Mouse (Mus musculus) kidney, embryonic 14.5 days (tissue): Measurements from ENCODE around the gene Cdk19. TPM values are rescaled to one million over a fixed set of nuclear protein-coding genes. Genes with fewer than 3 reads are reported as not detected.

ENCODE experiments used
- ATAC-seq: fragments of 200-750 bp; cut with Nextera tagmentation; 2 replicates; pipeline ENCODE4 v1.8.0; 2017; ENCODE audit warnings: moderate number of reproducible peaks, mild to moderate bottlenecking, moderate TSS enrichment, moderate library complexity; ENCODE audit not compliant: low FRiP score, low TSS enrichment
- H3K27ac ChIP-seq: fragments of 300-500 bp; sonication (generic); 2 replicates; pipeline ENCODE4 v1.5.1; 2014; ENCODE audit warnings: low read depth, mild to moderate bottlenecking, low read length, moderate library complexity, mixed read lengths
- H3K27me3 ChIP-seq: fragments of 300-500 bp; sonication (generic); 2 replicates; pipeline ENCODE4 v1.6.1; 2014; ENCODE audit warnings: mild to moderate bottlenecking, low read length; ENCODE audit not compliant: control insufficient read depth, insufficient read depth
- H3K36me3 ChIP-seq: fragments of 300-500 bp; sonication (generic); 2 replicates; pipeline ENCODE4 v1.6.1; 2014; ENCODE audit warnings: low read length, mixed read lengths; ENCODE audit not compliant: control insufficient read depth, insufficient read depth
- H3K4me1 ChIP-seq: fragments of 300-500 bp; sonication (generic); 2 replicates; pipeline ENCODE4 v1.6.1; 2014; ENCODE audit warnings: low read length, mixed read lengths; ENCODE audit not compliant: control insufficient read depth, insufficient read depth
- H3K4me2 ChIP-seq: fragments of 300-500 bp; sonication (generic); replicated peaks from 2 replicates; pipeline ENCODE4 v1.6.1; 2014; ENCODE audit warnings: low read depth, mild to moderate bottlenecking, low read length
- H3K4me3 ChIP-seq: fragments of 300-500 bp; sonication (generic); 2 replicates; pipeline ENCODE4 v1.5.1; 2014; ENCODE audit warnings: mild to moderate bottlenecking, low read length
- H3K9ac ChIP-seq: fragments of 300-500 bp; sonication (generic); 2 replicates; pipeline ENCODE4 v1.6.1; 2014; ENCODE audit warnings: low read depth, mild to moderate bottlenecking, low read length, moderate library complexity
- H3K9me3 ChIP-seq: fragments of 300-500 bp; sonication (generic); 2 replicates; pipeline ENCODE4 v1.6.1; 2016; ENCODE audit warnings: low read length; ENCODE audit not compliant: control insufficient read depth
- WGBS: fragments of 180-500 bp; shearing (Covaris S2); extraction: QIAGEN DNeasy Blood & Tissue Kit; methylation state at CpG from one replicate; pipeline ENCODE4 v1.1.7; 2014; 5-methylcytosine and 5-hydroxymethylcytosine counted together
- polyA plus RNA-seq: library from polyadenylated mRNA; unstranded; fragments of >200 nt; fragmentation: Nextera tagmentation; extraction: Ambion mirVana; gene quantifications from 2 replicates; pipeline ENCODE4 v1.2.1, GENCODE M21; 2014

Cdk19 gene
- polyA plus RNA-seq, 1 experiment from 2014 or later: 10.8 TPM

- Histone ChIP-seq H3K9me3 (no peaks in the 10 kb centered on the region), H3K4me3 (no peak overlapping the region), H3K27ac (no peak overlapping the region), H3K27me3 (no peaks in the 10 kb centered on the region), H3K36me3 (no peaks in the 10 kb centered on the region), H3K4me1 (0 out of 2 replicates have a peak, but pooled peaks cover 5% of the 10 kb centered on the region), H3K4me2 (no peak overlapping the region), H3K9ac (no peak overlapping the region)
- 60% methylated on average over 2 of the region's 2 CpGs for WGBS
- ATAC-seq: no peak
Observed at GRCm38 (mm10) chr10:40358166-40358565, 18.8 kb downstream of the Cdk19 start.

DNA sequence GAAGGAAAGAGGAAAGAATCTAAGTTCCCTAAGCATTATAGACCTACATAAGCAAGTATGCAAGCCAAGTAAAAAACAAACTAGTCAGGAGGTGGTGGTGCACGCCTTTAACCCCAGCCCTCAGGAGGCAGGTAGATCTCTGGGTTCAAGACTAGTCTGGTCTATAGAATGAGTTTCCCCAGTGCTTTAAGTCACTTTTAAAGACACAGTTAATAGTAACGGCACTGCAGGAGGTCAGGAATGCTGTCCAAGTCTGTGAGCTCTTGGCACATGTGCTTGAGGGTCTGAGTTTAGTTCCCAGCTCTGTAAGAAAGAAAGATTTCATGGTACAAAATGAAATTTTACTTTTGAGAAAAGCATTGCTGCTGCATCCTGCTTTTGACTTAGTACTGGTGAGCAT lies 19.8 kb downstream of the Cdk19 start:
- H3K9ac ChIP-seq: no peak overlapping the region
- 79% methylated on average over 2 of the region's 2 CpGs for WGBS
- no peak overlapping the region for H3K27ac ChIP-seq
- no peak overlapping the region for H3K4me3 ChIP-seq
- no peaks in the 10 kb centered on the region for H3K9me3 ChIP-seq
- 0 out of 2 replicates have a peak, but pooled peaks cover 5% of the 10 kb centered on the region for H3K4me1 ChIP-seq
- no peaks in the 10 kb centered on the region for H3K27me3 ChIP-seq
- H3K4me2 ChIP-seq: no peak overlapping the region
- no peaks in the 10 kb centered on the region for H3K36me3 ChIP-seq
- no peak for ATAC-seq

- Histone ChIP-seq H3K4me2 (no peak overlapping the region), H3K9ac (no peak overlapping the region), H3K27ac (no peak overlapping the region), H3K36me3 (no peaks in the 10 kb centered on the region), H3K9me3 (no peaks in the 10 kb centered on the region), H3K27me3 (no peaks in the 10 kb centered on the region), H3K4me3 (no peak overlapping the region), H3K4me1 (0 out of 2 replicates have a peak, but pooled peaks cover 5% of the 10 kb centered on the region)
- ATAC-seq: no peak
- 20% methylated on average over 4 of the region's 4 CpGs for WGBS
Observed at GRCm38 (mm10) chr10:40363004-40363403, 23.6 kb downstream of the Cdk19 start.

DNA sequence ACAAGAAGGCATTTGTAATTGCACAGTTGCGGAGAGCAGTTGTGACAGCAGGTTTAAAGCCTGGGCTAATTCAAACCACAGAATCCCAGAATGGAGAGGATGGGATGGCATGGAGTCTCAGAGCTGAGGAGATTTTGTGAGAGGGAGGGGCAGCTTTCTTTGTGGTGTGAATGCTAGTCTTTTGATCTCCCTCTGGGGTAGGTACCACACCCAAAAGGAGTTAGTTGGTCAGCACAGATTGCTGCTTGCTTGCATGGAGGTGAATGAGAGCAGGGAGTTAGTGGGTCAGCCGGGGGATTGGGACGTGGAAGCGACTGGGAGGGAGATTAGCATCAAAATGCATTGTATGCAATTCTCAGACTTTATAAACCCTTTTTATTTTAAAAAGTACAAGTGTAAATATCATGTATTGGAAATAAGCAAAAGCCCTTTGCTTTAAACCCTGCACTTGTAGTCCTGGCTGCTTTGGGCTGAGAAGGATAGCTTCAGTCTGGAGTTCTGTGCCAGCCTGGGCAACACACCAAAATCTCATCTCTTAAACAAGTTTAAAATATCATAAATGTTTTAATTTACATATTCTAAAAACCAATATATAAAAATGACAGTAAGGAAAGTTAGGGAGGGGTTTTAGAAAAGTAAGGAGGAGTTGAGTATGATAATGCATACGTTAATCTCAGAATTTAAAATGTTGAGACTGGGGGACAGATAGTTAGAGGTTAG lies 25.4 kb downstream of the Cdk19 start:
- H3K36me3 ChIP-seq: no peaks in the 10 kb centered on the region
- H3K27ac ChIP-seq: no peak overlapping the region
- 0 out of 2 replicates have a peak, but pooled peaks cover 5% of the 10 kb centered on the region for H3K4me1 ChIP-seq
- no peak overlapping the region for H3K4me3 ChIP-seq
- H3K27me3 ChIP-seq: no peaks in the 10 kb centered on the region
- no peaks in the 10 kb centered on the region for H3K9me3 ChIP-seq
- ATAC-seq: no peak
- WGBS: 66% methylated on average over 5 of the region's 5 CpGs
- no peak overlapping the region for H3K4me2 ChIP-seq
- no peak overlapping the region for H3K9ac ChIP-seq

DNA sequence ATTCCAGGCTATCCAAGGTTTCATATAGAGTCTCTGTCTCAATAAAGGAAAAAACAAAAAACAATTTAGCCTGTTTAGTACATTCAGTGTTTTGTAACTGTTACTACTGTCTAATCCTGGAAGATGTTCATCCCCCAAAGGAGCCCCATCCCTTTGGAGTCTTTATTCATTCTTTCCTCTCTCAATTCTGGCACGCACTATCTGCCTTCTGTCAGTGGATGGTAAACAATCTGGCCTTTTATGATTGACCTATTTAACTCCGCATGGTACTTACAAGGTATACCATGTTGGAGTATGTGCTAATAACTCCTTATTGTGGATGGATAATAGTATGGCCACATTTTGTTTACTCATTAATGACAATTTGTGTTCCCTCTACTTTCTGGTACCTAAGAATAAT lies 26.6 kb downstream of the Cdk19 start:
- H3K4me3 ChIP-seq: no peak overlapping the region
- 0 out of 2 replicates have a peak, but pooled peaks cover 5% of the 10 kb centered on the region for H3K4me1 ChIP-seq
- no peaks in the 10 kb centered on the region for H3K9me3 ChIP-seq
- no peak overlapping the region for H3K9ac ChIP-seq
- no peak overlapping the region for H3K27ac ChIP-seq
- 87% methylated on average over 2 of the region's 2 CpGs for WGBS
- no peaks in the 10 kb centered on the region for H3K36me3 ChIP-seq
- ATAC-seq: no peak
- no peak overlapping the region for H3K4me2 ChIP-seq
- H3K27me3 ChIP-seq: no peaks in the 10 kb centered on the region

GRCm38 (mm10) chr10:40368516-40368915 lies 29.2 kb downstream of the Cdk19 start:
- H3K27me3 ChIP-seq: no peaks in the 10 kb centered on the region
- no peak overlapping the region for H3K4me2 ChIP-seq
- no peak for ATAC-seq
- no peak overlapping the region for H3K4me3 ChIP-seq
- H3K4me1 ChIP-seq: no peaks in the 10 kb centered on the region
- H3K9ac ChIP-seq: no peak overlapping the region
- WGBS: 79% methylated on average over 1 of the region's 1 CpGs
- no peak overlapping the region for H3K27ac ChIP-seq
- H3K36me3 ChIP-seq: no peaks in the 10 kb centered on the region
- H3K9me3 ChIP-seq: no peaks in the 10 kb centered on the region

- no peak for ATAC-seq
- Histone ChIP-seq H3K27ac (no peak overlapping the region), H3K36me3 (no peaks in the 10 kb centered on the region), H3K27me3 (no peaks in the 10 kb centered on the region), H3K4me1 (no peaks in the 10 kb centered on the region), H3K9ac (no peak overlapping the region), H3K4me3 (no peak overlapping the region), H3K4me2 (no peak overlapping the region), H3K9me3 (no peaks in the 10 kb centered on the region)
Observed at GRCm38 (mm10) chr10:40370156-40370555, 30.8 kb downstream of the Cdk19 start.

GRCm38 (mm10) chr10:40371184-40371913 lies 32.0 kb downstream of the Cdk19 start:
- Histone ChIP-seq H3K9me3 (no peaks in the 10 kb centered on the region), H3K9ac (no peak overlapping the region), H3K4me2 (no peak overlapping the region), H3K36me3 (no peaks in the 10 kb centered on the region), H3K27ac (no peak overlapping the region), H3K4me1 (no peaks in the 10 kb centered on the region), H3K27me3 (no peaks in the 10 kb centered on the region), H3K4me3 (no peak overlapping the region)
- 76% methylated on average over 8 of the region's 8 CpGs for WGBS
- ATAC-seq: no peak
